Mouse (Mus musculus) lung, embryonic 14.5 days (tissue): ENCODE data around the gene Sapcd2. TPM values are rescaled to one million over a fixed set of nuclear protein-coding genes. Genes with fewer than 3 reads are reported as not detected.

Source experiments
- ATAC-seq: fragments of 200-750 bp; cut with Nextera tagmentation; 2 replicates; pipeline ENCODE4 v1.8.0; 2017; ENCODE audit warnings: mild to moderate bottlenecking, moderate TSS enrichment, moderate library complexity; ENCODE audit not compliant: insufficient read depth
- DNase-seq: peaks from one replicate; pipeline ENCODE4 v3.0.0-alpha.2; 2015
- H3K27ac ChIP-seq: fragments of 300-500 bp; sonication (generic); 2 replicates; pipeline ENCODE4 v1.5.1; 2014; ENCODE audit warnings: low read depth, mild to moderate bottlenecking, moderate library complexity
- H3K27me3 ChIP-seq: fragments of 300-500 bp; sonication (generic); 2 replicates; pipeline ENCODE4 v1.6.1; 2014; ENCODE audit warnings: low read length, control low read depth; ENCODE audit not compliant: insufficient read depth
- H3K36me3 ChIP-seq: fragments of 300-500 bp; sonication (generic); 2 replicates; pipeline ENCODE4 v1.6.1; 2014; ENCODE audit warnings: control low read depth; ENCODE audit not compliant: insufficient read depth
- H3K4me1 ChIP-seq: fragments of 300-500 bp; sonication (generic); 2 replicates; pipeline ENCODE4 v1.6.1; 2014; ENCODE audit warnings: antibody characterized with exemption, control low read depth; ENCODE audit not compliant: insufficient read depth
- H3K4me2 ChIP-seq: fragments of 300-500 bp; sonication (generic); 2 replicates; pipeline ENCODE4 v1.6.1; 2014; ENCODE audit warnings: mild to moderate bottlenecking
- H3K4me3 ChIP-seq: fragments of 300-500 bp; sonication (generic); 2 replicates; pipeline ENCODE4 v1.5.1; 2014; ENCODE audit warnings: low read depth, low read length
- H3K9ac ChIP-seq: fragments of 300-500 bp; sonication (generic); 2 replicates; pipeline ENCODE4 v1.6.1; 2014
- H3K9me3 ChIP-seq: fragments of 300-500 bp; sonication (generic); 2 replicates; pipeline ENCODE4 v1.6.1; 2016; ENCODE audit warnings: low read depth, low read length, control low read depth
- CTCF ChIP-seq: IDR thresholded peaks from 2 replicates; pipeline ENCODE4 v1.5.1; 2016; ENCODE audit warnings: antibody characterized with exemption, low read depth
- WGBS: fragments of 180-500 bp; shearing (Covaris S2); extraction: QIAGEN DNeasy Blood & Tissue Kit; methylation state at CpG from one replicate; pipeline ENCODE4 v1.1.7; 2014; 5-methylcytosine and 5-hydroxymethylcytosine counted together
- polyA plus RNA-seq: library from polyadenylated mRNA; unstranded; fragments of >200 nt; fragmentation: Nextera tagmentation; extraction: Ambion mirVana; gene quantifications from 2 replicates; pipeline ENCODE4 v1.2.1, GENCODE M21; 2014

The Sapcd2 gene
- polyA plus RNA-seq = 42.0 and 45.5 TPM in 2 replicates

DNA sequence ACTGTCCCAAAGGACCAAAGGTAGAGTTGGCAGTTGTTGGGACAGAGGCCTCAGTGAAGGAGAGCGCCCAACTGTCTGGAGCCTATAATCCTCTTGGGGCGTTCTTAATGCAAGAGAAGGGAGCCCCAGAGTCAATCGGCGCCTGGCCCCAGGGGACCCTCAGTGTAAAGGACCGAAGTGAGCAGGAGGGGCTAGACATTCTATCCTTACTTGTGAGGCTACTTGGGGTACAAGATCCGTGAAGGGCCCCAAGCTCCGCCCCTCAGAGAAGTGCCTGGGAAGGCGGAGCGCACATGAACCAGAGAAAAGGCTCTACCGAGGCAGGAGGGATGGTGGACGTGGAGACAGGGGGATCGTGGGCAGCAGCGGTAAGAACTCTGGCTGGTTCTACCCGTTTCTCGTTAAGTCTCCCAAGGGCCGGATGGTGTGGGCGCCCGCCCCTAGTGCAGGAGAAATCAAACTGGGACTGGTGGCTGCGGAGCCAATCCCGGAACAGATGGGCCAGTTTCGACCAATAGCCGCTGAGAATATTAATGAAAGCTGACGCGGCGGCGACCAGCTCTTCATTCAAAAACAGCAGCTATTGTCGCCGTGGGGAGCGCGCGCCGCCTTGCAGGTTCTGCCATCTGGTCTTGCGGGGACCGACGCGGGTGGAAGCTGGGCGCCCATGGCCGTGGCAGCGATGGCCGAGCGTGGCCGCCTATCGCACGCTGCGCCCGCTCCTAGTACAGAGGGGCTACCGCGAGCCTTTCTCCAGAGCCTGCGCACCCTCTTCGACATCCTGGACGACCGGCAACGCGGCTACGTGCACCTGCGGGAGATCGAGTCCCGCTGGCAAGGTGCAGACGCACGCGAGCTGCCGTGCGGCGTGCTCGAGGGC lies at the start of gene Sapcd2:
TSS of gene Sapcd2 (plus strand) at position 558 of the 880 bp plus-strand sequence.
- Histone ChIP-seq H3K27me3 (no peaks in the 10 kb centered on the region), H3K4me1 (peaks cover 5% of the 10 kb centered on the region; the same call in 1 of the 2 replicates), H3K36me3 (peaks cover 24% of the 10 kb centered on the region), H3K27ac (peak within 1 kb of the TSS; percentile 87), H3K4me2 (peak within 1 kb of the TSS; percentile 95), H3K4me3 (peak within 1 kb of the TSS; percentile 85), H3K9me3 (no peaks in the 10 kb centered on the region), H3K9ac (peak within 1 kb of the TSS; percentile 72)
- peak; percentile 96 for ATAC-seq
- peak; percentile 95 for DNase-seq
- WGBS = under 1% methylated on average over 61 of the region's 65 CpGs
- no peak for TF ChIP-seq CTCF

DNA sequence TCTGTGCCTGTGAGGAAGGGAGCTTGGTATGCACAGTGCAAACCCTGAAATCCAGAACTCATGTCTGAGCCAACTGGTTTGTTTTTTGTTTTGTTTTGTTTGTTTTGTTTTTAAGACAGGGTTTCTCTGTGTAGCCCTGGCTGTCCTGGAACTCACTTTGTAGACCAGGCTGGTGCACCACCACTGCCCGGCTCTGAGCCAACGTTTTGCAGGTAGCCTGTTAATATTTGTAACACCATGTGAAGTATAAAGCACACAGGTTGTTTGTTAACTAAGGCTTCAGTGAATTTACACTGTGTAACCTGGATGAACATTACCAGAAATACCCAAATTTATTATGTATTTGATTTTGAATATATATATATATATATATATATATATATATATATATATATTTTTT lies 46.1 kb upstream of the Sapcd2 start:
- Histone ChIP-seq H3K36me3 (no peaks in the 10 kb centered on the region), H3K27ac (no peak overlapping the region), H3K9me3 (no peaks in the 10 kb centered on the region), H3K4me3 (no peak overlapping the region), H3K4me1 (no peaks in the 10 kb centered on the region), H3K9ac (no peak overlapping the region), H3K4me2 (no peak overlapping the region), H3K27me3 (no peaks in the 10 kb centered on the region)
- TF ChIP-seq CTCF = no peak
- WGBS = 75% methylated on average over 2 of the region's 2 CpGs
- ATAC-seq = no peak
- DNase-seq = no peak

DNA sequence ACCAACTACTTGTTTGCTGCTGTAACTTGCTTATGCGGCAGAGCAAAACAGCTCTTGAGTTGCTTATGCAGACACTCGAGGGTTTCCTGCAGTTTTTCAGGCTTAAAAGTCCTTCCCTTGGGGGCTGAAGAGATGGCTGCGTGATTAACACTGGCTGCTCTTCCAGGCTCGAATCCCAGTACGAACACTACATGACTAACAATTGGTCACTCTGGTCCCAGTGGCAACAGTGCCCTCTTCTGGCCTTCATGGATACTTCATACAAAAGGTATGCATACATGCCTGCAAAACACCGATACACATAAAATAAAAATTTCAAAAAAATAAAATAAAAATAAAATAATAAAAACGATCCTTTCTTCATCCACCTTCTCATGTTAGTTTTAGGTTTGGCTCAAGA lies 43.7 kb upstream of the Sapcd2 start:
- ATAC-seq (no peak), DNase-seq (peak; percentile 61)
- H3K27me3 ChIP-seq = no peaks in the 10 kb centered on the region
- H3K36me3 ChIP-seq = no peaks in the 10 kb centered on the region; the same call in 1 of the 2 replicates
- H3K4me1 ChIP-seq = peaks cover 8% of the 10 kb centered on the region; the same call in 1 of the 2 replicates
- no peak overlapping the region for H3K9ac ChIP-seq
- no peak overlapping the region for H3K4me2 ChIP-seq
- H3K27ac ChIP-seq = no peak overlapping the region
- no peak overlapping the region for H3K4me3 ChIP-seq
- 38% methylated on average over 7 of the region's 7 CpGs for WGBS
- no peaks in the 10 kb centered on the region for H3K9me3 ChIP-seq
- peak; percentile 55 for TF ChIP-seq CTCF

DNA sequence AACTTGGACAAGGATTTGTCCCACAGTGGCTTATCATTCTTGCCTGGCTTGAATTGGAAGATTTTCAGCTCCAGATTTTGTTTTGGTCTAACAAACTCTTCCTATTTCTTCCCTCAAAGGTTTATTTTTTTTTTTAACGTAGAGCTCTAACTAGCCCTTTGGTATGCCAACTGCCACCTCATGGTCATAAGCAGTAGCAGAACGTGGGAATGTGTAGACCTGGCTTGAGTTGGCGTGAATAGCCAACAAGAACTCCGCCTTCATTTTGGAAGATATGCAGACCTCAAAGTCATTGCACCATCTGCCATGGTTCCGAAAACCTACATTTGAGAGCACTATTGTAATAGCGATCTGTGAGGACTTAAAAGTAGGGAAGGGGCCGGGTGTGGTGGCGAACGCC lies 40.7 kb upstream of the Sapcd2 start:
- Histone ChIP-seq H3K4me1 (peaks cover 12% of the 10 kb centered on the region; the same call in 1 of the 2 replicates), H3K4me3 (peak overlapping the region; percentile 96), H3K9me3 (no peaks in the 10 kb centered on the region), H3K27me3 (no peaks in the 10 kb centered on the region), H3K9ac (peak overlapping the region; percentile 96), H3K27ac (no peak overlapping the region), H3K36me3 (peaks cover 29% of the 10 kb centered on the region), H3K4me2 (peak overlapping the region; percentile 71)
- ATAC-seq = no peak
- 0 out of 2 replicates have a peak, but pooled peaks have one; percentile 8 for TF ChIP-seq CTCF
- 51% methylated on average over 9 of the region's 9 CpGs for WGBS
- DNase-seq = peak; percentile 14

DNA sequence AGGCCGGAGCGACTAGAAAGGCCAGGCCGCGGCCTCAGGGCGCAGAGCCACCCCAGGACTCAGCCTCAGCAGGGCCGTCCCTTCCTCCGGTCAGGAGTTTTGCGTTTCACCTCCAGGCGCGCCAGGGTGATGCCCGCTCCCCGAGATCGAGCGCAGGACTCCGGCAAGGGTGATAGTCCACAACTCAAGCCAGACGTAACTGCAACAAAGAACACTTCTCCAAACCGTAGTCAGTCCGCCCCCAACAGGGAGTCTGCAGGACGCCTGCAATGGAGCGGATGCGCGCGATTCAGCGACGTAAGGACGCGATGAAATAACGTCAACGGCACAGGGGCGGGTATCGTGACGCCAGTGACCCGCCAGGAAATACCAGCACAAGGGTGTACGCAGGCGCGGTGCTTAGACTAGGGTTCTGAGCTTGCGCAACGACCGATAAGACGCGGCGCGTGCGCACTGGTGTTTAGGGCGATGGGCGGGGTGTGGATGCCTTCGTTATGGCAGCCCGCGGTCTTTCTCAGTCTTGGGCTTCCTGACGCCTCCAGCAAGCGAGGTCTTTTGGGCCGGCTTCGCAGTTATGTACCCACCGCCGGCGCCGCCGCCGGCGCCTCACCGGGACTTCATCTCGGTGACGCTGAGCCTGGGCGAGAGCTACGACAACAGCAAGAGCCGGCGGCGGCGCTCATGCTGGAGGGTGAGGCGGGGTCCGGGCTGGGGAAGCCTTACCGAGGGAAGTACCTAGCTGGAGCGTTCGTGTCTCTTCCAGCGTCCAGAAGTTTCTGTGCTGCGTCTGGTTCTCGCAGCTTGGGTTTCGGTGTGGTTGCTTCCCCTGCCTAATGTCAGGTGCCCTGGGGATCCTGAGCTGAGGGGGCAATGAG lies 39.6 kb upstream of the Sapcd2 start, which contains the start of gene Man1b1:
TSS of gene Man1b1 (plus strand) at position 53 of the 875 bp plus-strand sequence.
- H3K4me2 ChIP-seq = peak within 1 kb of the TSS; percentile 96
- H3K9ac ChIP-seq = peak within 1 kb of the TSS; percentile 96
- H3K27me3 ChIP-seq = no peaks in the 10 kb centered on the region
- WGBS = under 1% methylated on average over 78 of the region's 78 CpGs
- peaks cover 39% of the 10 kb centered on the region for H3K36me3 ChIP-seq
- peak within 1 kb of the TSS; percentile 84 for H3K27ac ChIP-seq
- peak; percentile 60 for TF ChIP-seq CTCF
- DNase-seq (peak; percentile 100), ATAC-seq (peak; percentile 98)
- peaks cover 12% of the 10 kb centered on the region; the same call in 1 of the 2 replicates for H3K4me1 ChIP-seq
- no peaks in the 10 kb centered on the region for H3K9me3 ChIP-seq
- peak within 1 kb of the TSS; percentile 96 for H3K4me3 ChIP-seq

DNA sequence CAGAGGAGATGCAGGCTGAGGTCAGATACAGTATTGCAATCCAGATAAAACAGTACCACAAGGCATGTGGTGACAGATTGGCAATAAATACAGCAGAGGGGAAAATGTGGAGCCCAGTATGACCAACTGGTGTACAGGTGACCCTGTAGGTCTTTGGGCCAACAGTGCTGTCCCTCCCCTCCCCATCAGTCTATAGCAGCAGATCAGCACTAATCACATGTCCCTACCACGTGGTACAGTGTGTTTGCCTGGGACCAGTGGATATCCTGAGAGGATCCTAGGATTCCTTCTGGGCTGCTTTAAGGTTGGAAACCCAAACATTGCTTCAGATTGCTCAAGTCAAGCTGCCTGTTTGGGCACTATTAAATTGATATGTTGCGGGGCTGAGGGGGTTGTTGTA lies 38.6 kb upstream of the Sapcd2 start:
- Histone ChIP-seq H3K4me1 (peaks cover 12% of the 10 kb centered on the region; the same call in 1 of the 2 replicates), H3K4me2 (peak overlapping the region; percentile 96), H3K36me3 (peaks cover 49% of the 10 kb centered on the region), H3K9ac (peak overlapping the region; percentile 81), H3K27me3 (no peaks in the 10 kb centered on the region), H3K9me3 (no peaks in the 10 kb centered on the region), H3K27ac (no peak overlapping the region), H3K4me3 (peak overlapping the region; percentile 96)
- ATAC-seq (no peak), DNase-seq (no peak)
- no peak for TF ChIP-seq CTCF
- 78% methylated on average over 2 of the region's 2 CpGs for WGBS
